Mouse (Mus musculus) large intestine, adult 2 months (tissue): ENCODE results near the gene Elk1. TPM values are rescaled to one million over a fixed set of nuclear protein-coding genes. Genes with fewer than 3 reads are reported as not detected.

Source experiments
- DNase-seq: peaks from one replicate; pipeline ENCODE4 v3.0.0-alpha.2; 2012; ENCODE audit warnings: low read depth, low spot score
- WGBS: fragments of 180-500 bp; shearing (Covaris S2); methylation state at CpG from one replicate; pipeline ENCODE4 v1.1.7; 2018; 5-methylcytosine and 5-hydroxymethylcytosine counted together
- polyA plus RNA-seq: library from polyadenylated mRNA; depleted of rRNA; stranded (reverse); fragments of >200 nt; gene quantifications from 2 replicates; pipeline ENCODE4 v1.2.3, GENCODE M21; 2012; rRNA removed

The Elk1 gene
- 3.2 and 5.2 TPM in 2 replicates for polyA plus RNA-seq

DNA sequence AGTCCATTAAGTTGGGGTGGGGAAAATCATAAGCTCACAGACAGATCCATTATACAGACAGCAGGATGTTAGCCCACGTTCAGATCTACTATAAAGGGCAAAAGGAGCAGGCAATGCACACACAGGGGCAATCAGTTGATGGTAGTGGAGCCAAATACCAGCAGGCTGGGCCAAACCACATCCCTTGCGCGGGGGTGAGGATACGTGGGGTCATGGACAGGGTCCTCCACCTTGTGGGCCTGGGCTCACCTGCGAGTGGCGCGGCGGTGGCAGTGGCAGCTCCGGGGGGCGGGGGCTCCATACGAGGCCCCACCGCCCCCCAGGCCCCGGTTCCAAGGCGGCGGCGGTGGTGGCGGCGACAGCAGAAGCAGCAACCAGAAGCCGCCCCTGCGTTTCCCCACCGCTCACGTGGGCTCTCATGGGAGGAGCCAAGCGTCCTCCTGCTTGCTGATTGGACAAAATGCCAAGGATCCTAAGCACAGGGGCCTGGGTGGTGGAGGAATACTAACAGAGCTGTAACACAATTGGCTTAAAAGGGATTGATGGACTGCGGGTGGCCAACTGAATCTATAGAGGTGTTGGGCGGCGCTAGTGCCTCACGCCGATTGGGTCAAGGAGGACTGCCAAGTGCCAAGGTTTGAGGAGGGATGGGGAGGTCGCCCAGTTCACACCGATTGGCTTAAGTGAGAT lies at the start of gene Elk1:
Gene Elk1 (minus strand): TSS at position 418 of the 690 bp plus-strand sequence.
- 14% methylated on average over 30 of the region's 30 CpGs for WGBS
- DNase-seq: peak; percentile 51

DNA sequence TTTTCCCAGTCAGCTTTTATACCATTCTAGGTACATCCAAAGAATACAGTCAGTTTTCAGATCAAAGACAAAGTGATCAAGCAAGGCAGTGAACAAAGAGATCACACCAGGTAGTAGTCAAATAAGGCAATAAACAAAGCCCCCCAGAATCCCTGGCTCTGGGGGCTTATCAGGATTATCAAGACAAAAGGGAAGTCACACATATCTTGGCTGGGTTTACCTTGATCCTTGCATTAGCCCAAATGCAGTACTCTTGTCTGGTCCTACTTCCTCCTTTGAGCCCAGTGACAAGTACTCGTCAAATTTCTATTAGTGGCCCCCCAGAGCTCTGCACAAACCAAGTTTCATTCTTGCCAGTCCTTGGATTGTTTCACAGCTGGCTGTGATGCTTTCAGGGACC lies 30.5 kb upstream of the Elk1 start:
- DNase-seq: no peak
- 55% methylated on average over 1 of the region's 1 CpGs for WGBS

DNA sequence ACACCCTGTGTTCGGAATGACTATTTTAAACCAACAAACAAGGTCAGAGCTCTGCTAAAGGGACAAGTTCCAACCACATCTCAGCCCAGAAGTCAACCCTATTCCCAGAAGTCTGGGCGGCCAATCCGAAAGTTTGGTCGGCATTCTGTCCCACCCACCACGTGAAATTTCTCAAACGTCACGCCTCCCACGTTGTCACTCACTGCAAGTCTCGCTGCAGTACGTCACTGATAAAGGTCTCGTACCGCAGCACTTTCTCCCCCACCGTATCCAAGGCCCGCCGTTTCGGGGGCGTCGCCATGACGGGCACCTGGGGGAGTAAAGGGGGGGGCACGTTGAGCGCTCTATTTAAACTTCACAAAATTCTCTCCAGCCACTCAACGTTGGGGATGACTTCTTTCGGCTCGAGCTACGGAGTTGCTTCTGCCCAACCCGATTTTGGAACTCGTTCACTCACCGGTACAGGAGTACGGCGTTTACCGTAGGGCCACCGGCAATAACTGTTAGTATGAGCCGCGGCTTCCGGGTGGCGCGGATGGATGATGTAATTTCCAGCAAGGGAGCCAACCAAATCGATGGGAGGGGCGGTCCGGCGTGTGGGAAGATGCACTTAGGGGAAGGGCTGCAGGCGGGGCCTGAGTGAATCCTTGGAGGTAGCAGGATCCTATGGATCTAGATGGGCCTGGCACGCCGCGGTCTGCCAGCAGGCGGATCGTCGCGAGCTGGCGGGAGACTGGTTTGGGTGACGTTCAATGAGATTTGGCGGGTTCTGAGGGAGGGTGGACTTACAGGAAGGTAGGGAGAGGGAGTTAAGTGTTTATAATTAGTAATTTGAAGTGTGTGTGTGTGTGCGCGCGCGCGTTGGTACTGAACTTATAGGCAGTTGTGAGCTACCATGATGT lies 11.3 kb upstream of the Elk1 start, which contains the start of gene Uxt:
Gene Uxt (minus strand): TSS at position 541 of the 902 bp plus-strand sequence.
- 18% methylated on average over 57 of the region's 57 CpGs for WGBS
- DNase-seq: peak; percentile 47

DNA sequence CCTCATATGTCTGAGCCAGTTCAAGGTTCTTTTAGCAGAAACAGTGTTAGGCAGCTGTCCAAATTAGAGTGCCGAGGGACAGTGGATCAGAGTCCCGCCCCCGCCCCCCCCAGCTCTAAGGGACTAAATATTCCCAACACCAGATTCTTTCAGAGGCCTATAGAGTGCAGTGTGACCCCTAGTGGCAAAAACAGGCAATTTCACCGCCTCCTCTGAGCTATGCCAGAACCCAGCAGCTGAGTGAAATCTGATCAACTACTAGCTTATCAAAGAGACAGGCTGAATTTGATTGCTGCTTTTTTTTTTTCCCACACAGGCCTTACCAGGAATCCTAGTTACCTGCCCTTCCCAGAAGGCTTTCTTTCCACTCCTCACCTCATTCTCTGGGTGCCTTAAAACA lies 4.4 kb downstream of the Elk1 start:
- 13% methylated on average over 4 of the region's 4 CpGs for WGBS
- DNase-seq: no peak

DNA sequence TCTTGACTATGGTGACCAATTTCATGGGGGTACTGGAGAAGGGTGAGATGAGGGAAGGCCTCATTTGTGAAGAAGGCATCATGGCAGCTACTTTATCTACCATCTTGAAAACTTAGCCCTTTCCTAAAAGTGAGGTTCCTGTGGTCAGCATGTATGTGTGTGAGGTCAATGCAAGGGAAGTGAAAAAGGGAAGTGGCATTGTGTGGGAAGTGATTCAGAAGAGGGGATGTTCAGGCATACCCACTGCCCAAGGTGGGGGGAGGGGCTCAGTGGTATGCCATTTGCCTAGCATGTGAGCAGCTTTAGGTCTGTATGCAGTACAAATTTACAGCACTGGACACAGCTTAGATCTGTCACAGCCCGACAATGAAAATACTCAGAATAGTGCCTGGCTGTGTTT lies 18.4 kb downstream of the Elk1 start:
- 85% methylated on average over 1 of the region's 1 CpGs for WGBS
- DNase-seq: no peak

DNA sequence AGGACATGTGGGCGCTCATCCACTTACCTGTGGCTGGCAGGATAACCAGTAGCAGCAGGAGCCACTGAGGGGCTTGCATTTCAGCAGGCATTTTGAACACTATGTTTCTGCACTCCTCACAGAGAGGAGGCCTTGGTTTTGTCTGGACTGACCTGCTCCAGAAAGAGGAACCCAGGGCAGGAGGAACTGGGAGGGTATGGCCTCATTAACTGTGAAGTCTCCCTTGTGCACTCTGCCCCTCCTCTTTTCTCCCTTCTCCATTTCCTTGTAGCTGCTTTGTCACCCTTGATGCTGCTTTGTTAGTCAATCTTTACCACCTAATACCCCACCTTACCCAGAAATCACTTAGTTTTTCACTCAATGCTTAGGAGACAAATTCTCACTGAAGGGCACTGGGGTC lies 19.0 kb downstream of the Elk1 start, which contains the start of gene Cfp:
Gene Cfp (minus strand): TSS at position 192 of the 400 bp plus-strand sequence.
- DNase-seq: no peak
- 79% methylated on average over 1 of the region's 1 CpGs for WGBS

DNA sequence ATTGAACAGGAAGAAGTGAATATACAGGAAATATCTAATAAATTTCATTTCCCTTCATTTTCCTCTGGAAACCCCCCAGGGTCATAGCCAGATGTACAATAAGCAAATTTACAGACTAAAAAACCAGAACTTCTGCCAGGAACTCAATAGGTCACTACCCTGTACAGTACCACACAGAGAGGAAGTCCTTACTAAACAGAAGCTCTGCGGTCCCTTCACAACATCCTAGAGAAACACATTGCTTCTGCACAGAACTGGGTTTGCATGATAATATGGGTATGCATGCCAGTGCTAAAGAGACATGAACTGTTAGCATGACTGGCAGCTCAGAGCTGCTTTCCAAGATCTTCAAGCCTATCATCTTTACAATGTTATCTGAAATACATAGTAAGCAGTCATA lies 20.5 kb downstream of the Elk1 start:
- WGBS: 75% methylated on average over 1 of the region's 1 CpGs

DNA sequence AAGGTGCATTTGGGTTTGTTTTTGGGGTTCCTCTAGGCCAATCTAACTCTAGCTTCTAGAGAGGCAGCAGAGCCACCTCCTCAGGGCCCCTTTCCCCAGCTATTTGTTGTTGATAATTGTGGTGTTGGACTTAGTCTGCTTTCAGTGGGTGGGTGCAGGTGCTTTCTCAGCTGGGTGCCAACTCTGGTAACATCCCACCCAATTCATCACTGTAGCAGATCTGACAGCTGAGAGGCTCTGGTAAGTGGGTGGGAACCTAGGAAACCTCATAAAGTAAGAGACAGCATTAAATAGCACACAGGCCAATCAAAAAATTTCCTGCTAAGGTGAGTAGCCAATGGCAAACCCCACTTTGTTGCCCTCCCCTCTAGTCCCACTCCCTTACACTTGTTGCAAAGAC lies 25.4 kb downstream of the Elk1 start:
- DNase-seq: no peak

More for the DNA sequence above, 20.5 kb downstream of the Elk1 start:
- DNase-seq: no peak

DNA sequence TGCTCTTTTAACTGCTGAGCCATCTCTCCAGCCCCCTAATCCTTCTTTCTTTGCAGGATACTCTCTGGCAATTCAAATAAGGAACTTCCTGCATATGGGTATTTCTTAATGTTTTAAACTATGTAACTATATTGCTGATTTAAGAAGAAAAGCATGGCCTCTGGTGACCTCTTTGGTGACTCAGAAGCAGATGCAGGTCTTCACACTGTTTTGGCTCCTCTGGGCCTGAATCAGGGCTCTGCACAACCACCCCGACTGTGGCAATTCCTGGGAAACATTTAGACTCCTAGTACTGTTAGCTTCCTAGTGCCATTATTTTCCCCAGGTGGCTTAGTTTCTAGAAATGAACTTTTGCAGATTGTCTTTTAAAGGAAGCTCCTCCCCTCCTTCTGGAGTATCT lies 26.9 kb downstream of the Elk1 start:
- 64% methylated on average over 1 of the region's 1 CpGs for WGBS

DNA sequence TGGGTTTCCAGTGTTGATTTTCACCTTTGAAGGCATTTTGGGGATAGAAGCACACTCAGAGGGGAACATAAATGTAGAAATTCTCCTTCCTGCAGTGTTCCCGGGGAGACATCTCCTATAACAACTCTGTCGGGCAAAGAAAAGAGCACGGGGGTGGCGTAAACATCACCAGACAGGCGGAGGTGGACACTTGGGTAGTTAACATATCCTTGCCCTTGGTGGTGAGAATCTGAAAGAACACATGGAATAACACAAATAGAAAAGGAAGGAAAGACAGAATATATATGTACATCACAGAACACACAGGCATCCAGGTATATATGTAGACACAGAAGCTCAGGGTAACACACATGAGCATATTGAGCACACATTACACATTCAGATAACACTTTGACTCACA lies 29.0 kb downstream of the Elk1 start:
- WGBS: 40% methylated on average over 5 of the region's 5 CpGs
- no peak for DNase-seq

More for the DNA sequence above, 26.9 kb downstream of the Elk1 start:
- no peak for DNase-seq

DNA sequence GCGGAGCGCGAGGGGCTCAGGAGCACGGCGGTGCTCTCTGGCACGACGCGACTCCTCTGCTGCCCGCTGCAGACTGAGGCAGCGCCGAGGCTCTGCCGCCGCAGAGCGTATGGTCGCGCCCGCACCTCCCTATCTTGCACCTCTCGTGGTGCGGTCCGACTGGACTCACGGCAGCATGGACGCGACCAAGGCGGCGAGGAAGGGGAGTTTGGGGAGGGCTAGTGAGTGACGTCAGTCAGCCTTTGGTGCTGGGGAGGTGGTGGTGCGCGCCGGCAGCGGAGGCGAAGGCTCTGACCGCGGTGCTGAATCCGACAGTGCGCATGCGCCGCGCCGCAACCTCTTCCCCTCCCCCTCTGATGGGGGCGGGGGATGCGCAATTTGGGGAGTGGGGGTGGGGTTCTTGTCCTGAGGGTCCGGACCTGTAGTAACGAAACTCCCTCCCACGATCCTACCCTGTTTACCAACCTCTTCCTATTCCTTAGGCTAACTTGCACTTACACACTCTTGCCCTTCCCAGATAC lies 29.5 kb downstream of the Elk1 start, which contains the start of gene Syn1:
Gene Syn1 (minus strand): TSS at position 161 of the 521 bp plus-strand sequence.
- DNase-seq: peak; percentile 8
- WGBS: 31% methylated on average over 36 of the region's 44 CpGs

DNA sequence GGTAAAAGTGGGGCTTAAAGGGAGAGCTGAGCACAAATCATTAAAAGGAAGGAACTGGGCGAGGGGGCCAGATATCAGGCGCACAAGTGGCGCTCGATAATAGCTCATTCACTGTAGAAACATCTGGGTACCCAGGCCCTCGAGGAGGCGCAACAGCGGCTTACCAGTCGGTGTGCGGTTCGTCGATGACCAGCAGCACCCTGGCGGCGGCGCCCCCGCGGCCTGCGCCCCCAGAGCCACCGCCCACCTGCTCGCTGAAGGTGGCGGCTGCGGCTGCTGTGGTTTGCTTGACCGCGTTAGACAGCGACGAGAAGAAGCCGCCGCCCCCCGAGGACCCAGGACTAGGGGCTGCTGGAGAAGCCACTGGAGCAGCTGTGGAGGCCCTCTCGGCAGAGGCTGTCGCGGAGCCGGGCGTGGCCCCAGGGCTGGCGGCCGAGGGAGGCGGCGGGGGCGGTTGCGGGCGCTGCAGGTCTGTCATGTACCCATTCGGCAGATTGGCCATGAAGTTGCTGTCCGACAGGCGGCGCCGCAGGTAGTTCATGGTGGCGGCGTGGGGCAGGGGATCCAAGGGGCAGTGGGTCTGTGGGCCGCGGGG lies 30.1 kb downstream of the Elk1 start:
- no peak for DNase-seq
- 19% methylated on average over 49 of the region's 49 CpGs for WGBS

DNA sequence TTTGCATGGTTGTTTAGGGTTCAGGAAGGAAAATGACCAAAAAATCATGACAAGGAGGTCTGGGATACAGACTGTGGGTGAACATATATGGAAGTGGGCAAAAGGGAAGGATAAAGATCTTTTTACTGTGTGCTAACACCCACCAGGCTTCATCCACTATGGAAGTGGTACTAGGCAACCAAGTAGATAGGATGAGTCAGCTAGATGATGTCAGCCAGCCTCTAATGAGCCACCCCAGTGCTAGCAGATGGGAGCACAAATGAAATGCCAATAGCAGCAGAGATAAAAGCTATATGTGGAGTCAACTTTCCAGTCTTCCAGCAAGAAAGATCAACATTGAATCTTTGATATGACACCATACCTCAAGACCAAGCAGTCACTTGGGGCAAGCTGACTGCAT lies 35.3 kb downstream of the Elk1 start:
- no peak for DNase-seq

DNA sequence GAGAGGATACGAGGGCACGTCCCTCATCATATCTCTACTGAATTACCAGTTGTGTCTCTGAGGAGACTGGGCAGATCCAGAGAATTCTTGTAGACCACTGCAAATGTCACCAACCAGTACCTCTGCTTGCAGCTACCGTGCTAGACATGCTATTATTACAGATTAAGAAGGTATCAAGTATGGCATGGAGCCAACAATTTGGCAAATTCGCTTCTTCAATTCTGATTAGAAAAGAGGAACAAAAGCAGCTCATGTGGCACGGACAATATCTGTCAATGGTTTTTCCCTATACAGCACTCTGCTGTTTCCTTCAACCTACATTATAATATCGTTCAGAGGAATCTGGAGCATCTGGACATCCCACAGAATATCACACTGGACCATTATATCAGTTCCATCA lies 36.7 kb downstream of the Elk1 start:
- 83% methylated on average over 6 of the region's 6 CpGs for WGBS
- DNase-seq: no peak

DNA sequence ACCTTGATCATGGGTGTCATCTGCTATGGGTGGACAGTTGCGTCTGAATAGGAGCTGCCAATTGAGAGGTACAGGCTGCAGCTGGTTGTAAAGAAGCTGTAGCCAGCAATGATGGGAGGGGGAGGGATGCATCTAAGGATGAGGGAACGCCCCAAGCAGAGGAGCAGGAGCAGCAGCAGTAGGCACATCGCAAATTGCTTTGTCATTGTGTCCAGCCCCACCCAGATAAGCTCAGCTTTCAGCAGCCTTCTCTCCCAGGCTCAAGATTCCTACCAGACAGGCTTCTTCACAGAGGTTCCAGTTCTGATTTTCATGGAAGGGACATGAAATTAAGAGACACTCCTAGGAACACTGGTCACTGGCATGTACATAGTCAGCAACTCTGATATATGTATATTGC lies 40.3 kb downstream of the Elk1 start:
- WGBS: 21% methylated on average over 3 of the region's 3 CpGs
- no peak for DNase-seq

Other genes with a start within 250 kb of the Elk1 start
- 4.4 and 5.7 TPM in 2 replicates for gene Usp11, start 246.7 kb downstream of the Elk1 start, polyA plus RNA-seq
- 117 and 143 TPM in 2 replicates for gene Araf, start 152.8 kb downstream of the Elk1 start, polyA plus RNA-seq
- gene Timp1, start 80.4 kb downstream of the Elk1 start, polyA plus RNA-seq: 3.7 and 5.5 TPM in 2 replicates
- 0.77 and 1.2 TPM in 2 replicates for gene Syn1, start 29.6 kb downstream of the Elk1 start, polyA plus RNA-seq
- 13.5 and 14.7 TPM in 2 replicates for gene Cfp, start 19.1 kb downstream of the Elk1 start, polyA plus RNA-seq
- gene Uxt, start 11.4 kb upstream of the Elk1 start, polyA plus RNA-seq: 20.1 and 27.3 TPM in 2 replicates
- gene Zfp182, start 111.7 kb upstream of the Elk1 start, polyA plus RNA-seq: 0.47 and 1.2 TPM in 2 replicates
- not detected in 2 replicates for gene Spaca5, start 117.8 kb upstream of the Elk1 start, polyA plus RNA-seq
- not detected in 2 replicates for gene Zfp300, start 138.9 kb upstream of the Elk1 start, polyA plus RNA-seq
- not detected in 2 replicates for gene Ssxa1, start 165.2 kb upstream of the Elk1 start, polyA plus RNA-seq
- not detected in 2 replicates for gene Gm21876, start 225.0 kb upstream of the Elk1 start, polyA plus RNA-seq